Mouse (Mus musculus) T-helper 17 cell (primary cell): ENCODE measurements at regions not wholly inside any gene's neighbourhood (a gene's known extent, or its start where the extent isn't known, plus 50 kb on each side); places are given as distances from the start of the nearest gene placed in this dataset.
"Not testable (repeated sequence)": the region's sequence is repeated elsewhere in the genome, so short reads cannot be mapped to it uniquely, and the experiment has no call there.

Experiments
- in situ Hi-C, 2 experiments: fragments of 300-600 bp; cut with MboI, MseI; formaldehyde crosslinking; loops; 1 replicate in 1 of 2; 2 replicates in 1 of 2; pipeline ENCODE4 v1.15.1; 2025; ENCODE audit warnings: high pct_unique_total_duplicates in 2 of 2

DNA sequence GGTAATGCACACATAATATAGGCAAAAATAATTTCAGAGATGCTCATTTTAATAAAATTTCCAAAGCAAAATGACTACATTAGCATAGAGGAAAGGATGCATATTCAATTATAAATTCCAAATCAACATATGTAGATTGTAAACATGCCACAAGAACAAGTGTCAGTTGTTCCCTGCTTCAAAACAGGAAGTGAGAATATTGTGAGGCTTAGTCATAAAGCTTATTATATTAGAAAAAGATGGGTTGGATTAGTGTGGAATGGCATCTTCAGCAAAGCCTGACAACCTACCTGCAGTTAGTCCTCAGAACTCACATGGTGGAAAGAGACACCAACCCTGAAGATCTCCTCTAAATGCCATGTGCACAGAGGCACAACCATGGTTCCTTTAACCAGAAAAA lies 92.1 kb downstream of the Susd5 start:
- in situ Hi-C loops, result not testable (repeated sequence)

- in situ Hi-C loops, result loop anchor here in 1 of 2 experiments (5.0 kb wide), 1 partner anchor 53 kb away; no protein-coding TSS in a partner anchor
Observed at GRCm38 (mm10) chr9:114189371-114189770, 132.4 kb downstream of the Susd5 start.

DNA sequence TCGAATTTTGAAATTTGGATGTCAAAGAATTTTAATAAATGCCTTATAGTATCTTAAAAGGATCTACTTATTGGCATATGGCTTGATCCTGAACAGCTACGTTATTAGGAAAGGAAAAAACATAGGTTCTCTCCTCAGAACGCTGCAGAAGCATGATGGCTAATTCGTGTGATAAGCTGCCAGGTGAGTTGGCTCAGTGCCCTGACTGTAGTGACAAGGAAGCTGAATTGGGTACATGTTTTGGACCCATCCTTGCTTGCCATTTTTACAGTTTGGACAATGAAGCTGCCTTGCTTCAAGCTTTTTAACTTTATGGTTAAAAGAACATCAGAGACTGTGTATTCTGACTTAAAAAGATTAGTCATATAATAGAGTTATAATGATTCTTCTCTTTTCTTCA lies 128.9 kb upstream of the Bcl2a1c start:
- in situ Hi-C loops, result loop anchor here in 1 of 2 experiments (5.0 kb wide), 1 partner anchor 161 kb away; no protein-coding TSS in a partner anchor

DNA sequence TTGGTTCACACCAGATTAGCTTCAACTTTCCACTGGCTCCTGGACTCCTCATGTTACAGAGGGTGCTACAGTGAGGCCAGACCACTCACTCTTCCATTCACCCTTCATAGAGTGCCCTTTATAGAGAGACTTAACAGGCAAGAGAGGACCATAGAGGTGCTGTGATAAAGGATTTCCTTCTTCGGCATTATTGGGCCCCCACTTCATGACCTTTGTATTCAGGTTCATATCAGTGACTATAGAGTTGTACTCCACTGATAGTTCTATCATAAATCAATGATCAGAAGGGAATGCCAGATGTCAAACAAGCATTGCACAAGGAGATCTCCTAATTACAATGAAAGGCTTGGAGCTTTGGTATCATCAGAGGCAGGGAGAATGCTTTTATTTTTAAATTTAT lies 89.4 kb upstream of the Bcl2a1c start:
- in situ Hi-C loops, result loop anchor here in 1 of 2 experiments (5.0 kb wide), 1 partner anchor 53 kb away; no protein-coding TSS in a partner anchor

GRCm38 (mm10) chr9:114279678-114280077 lies 50.3 kb upstream of the Bcl2a1c start:
- in situ Hi-C loops, result loop anchor here in 1 of 2 experiments (10.0 kb wide), 1 partner anchor 65 kb away; no protein-coding TSS in a partner anchor
